Mouse (Mus musculus): ENCODE data around the gene Hoxc6. TPM values are rescaled to one million over a fixed set of nuclear protein-coding genes. Genes with fewer than 3 reads are reported as not detected.
A peak's percentile ranks its signal among the peaks of the same experiment; 100 is the strongest.

Gene Hoxc6
- polyA plus RNA-seq, 1 experiment from 2014 or later = 10.9 TPM

DNA sequence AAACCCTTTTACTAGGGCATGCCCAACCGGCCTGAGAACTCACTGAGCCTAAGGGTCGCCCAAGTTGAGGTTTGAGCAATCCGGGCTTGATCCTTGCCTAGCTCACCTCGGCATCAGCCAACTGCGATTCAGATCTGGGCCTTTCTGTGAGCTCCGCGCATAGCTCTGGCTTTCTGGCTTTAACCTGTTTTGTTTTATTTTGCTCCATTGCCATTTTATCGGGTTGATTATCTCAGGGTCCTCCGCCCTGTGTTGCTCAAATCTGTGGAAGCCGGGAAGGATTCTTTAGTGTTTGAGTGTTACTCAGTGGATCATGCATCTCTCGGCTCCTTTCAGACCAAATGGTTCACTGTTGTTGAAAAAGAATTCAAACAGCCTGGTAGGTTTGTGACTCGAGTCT is 60.7 kb downstream of the Hoxc6 start:
- Histone ChIP-seq H3K4me3 (ENCODE audit: low read depth, low read length) (no peak overlapping the region; the same call in 1 of the 2 replicates), H3K27me3 (ENCODE audit: control insufficient read depth, insufficient read depth, low read length) (peaks cover 47% of the 10 kb centered on the region), H3K9me3 (ENCODE audit: control insufficient read depth, low read length) (no peaks in the 10 kb centered on the region), H3K4me1 (ENCODE audit: control insufficient read depth, insufficient read depth, low read length) (peaks cover 25% of the 10 kb centered on the region), H3K4me2 (ENCODE audit: low read depth, severe bottlenecking) (peak overlapping the region; percentile 8; the same call in 1 of the 2 replicates), H3K9ac (ENCODE audit: low read length) (peak overlapping the region; percentile 32), H3K36me3 (ENCODE audit: control insufficient read depth, insufficient read depth, low read length) (no peaks in the 10 kb centered on the region), H3K27ac (replicated peaks; ENCODE audit: low read depth, low read length) (no peak overlapping the region)
- DNase-seq (ENCODE audit: low spot score) (peak; percentile 63), ATAC-seq (ENCODE audit: insufficient number of reproducible peaks, low FRiP score, low TSS enrichment, low read depth) (no peak)
- WGBS = 2% methylated on average over 12 of the region's 12 CpGs

DNA sequence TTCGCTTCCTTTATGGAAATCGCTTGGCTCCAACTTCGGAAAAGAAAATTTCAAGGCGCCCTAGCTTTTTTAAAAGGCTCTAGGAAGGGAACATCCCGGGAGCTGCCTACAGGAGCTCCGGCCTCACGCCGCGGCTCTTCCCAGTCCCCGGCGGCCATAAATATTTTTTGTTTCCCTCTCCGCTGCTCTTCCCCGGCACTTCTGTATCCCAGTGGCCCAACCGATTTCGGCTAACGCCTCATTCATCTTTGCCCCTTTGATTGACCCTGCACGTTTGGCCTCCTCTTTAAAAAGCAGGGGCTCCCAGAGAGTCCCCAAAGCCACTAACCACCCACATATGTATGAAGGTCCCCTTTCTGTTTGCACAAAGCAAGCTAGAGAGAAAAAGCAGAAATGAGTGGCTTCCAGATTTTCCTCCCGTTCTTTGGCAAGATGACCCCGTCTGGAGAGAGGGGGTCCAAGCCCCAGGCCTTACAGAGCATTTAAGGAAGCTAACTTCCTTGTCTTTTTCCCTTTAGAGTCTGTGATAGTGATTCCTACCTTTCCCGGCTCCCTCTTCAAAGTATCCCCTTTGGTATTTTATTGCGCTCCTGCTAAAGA is 61.4 kb downstream of the Hoxc6 start:
- no peak for ATAC-seq (ENCODE audit: insufficient number of reproducible peaks, low FRiP score, low TSS enrichment, low read depth)
- peaks cover 49% of the 10 kb centered on the region for H3K27me3 ChIP-seq (ENCODE audit: control insufficient read depth, insufficient read depth, low read length)
- H3K4me1 ChIP-seq (ENCODE audit: control insufficient read depth, insufficient read depth, low read length) = peaks cover 25% of the 10 kb centered on the region
- peak; percentile 53 for DNase-seq (ENCODE audit: low spot score)
- 1% methylated on average over 21 of the region's 21 CpGs for WGBS
- H3K27ac ChIP-seq (replicated peaks; ENCODE audit: low read depth, low read length) = no peak overlapping the region
- H3K4me3 ChIP-seq (ENCODE audit: low read depth, low read length) = no peak overlapping the region
- peak overlapping the region; percentile 8; the same call in 1 of the 2 replicates for H3K4me2 ChIP-seq (ENCODE audit: low read depth, severe bottlenecking)
- H3K9ac ChIP-seq (ENCODE audit: low read length) = no peak overlapping the region
- H3K36me3 ChIP-seq (ENCODE audit: control insufficient read depth, insufficient read depth, low read length) = no peaks in the 10 kb centered on the region
- H3K9me3 ChIP-seq (ENCODE audit: control insufficient read depth, low read length) = no peaks in the 10 kb centered on the region

DNA sequence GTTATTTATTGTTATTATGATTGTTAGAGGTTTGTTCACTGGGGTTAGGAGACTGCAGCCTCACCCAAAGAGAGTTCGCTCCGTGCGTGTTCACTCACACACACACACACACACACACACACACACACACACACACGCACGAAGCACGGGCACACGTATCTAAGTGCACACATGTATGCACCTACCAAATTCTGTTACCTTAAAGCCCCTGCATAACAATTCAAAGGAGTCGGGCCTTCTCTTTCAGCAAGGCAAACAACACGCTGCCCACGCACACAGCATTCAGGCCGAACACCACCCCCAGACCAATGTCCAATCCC is 61.9 kb downstream of the Hoxc6 start:
- 3% methylated on average over 11 of the region's 11 CpGs for WGBS
- peaks cover 25% of the 10 kb centered on the region for H3K4me1 ChIP-seq (ENCODE audit: control insufficient read depth, insufficient read depth, low read length)
- H3K4me3 ChIP-seq (ENCODE audit: low read depth, low read length) = no peak overlapping the region
- peaks cover 47% of the 10 kb centered on the region for H3K27me3 ChIP-seq (ENCODE audit: control insufficient read depth, insufficient read depth, low read length)
- no peaks in the 10 kb centered on the region for H3K36me3 ChIP-seq (ENCODE audit: control insufficient read depth, insufficient read depth, low read length)
- H3K9ac ChIP-seq (ENCODE audit: low read length) = no peak overlapping the region
- H3K4me2 ChIP-seq (ENCODE audit: low read depth, severe bottlenecking) = peak overlapping the region; percentile 40
- no peaks in the 10 kb centered on the region for H3K9me3 ChIP-seq (ENCODE audit: control insufficient read depth, low read length)
- DNase-seq (ENCODE audit: low spot score) (no peak), ATAC-seq (ENCODE audit: insufficient number of reproducible peaks, low FRiP score, low TSS enrichment, low read depth) (0 out of 2 replicates have a peak, but pooled peaks have one; percentile 19)
- no peak overlapping the region; the same call in 1 of the 2 replicates for H3K27ac ChIP-seq (replicated peaks; ENCODE audit: low read depth, low read length)

DNA sequence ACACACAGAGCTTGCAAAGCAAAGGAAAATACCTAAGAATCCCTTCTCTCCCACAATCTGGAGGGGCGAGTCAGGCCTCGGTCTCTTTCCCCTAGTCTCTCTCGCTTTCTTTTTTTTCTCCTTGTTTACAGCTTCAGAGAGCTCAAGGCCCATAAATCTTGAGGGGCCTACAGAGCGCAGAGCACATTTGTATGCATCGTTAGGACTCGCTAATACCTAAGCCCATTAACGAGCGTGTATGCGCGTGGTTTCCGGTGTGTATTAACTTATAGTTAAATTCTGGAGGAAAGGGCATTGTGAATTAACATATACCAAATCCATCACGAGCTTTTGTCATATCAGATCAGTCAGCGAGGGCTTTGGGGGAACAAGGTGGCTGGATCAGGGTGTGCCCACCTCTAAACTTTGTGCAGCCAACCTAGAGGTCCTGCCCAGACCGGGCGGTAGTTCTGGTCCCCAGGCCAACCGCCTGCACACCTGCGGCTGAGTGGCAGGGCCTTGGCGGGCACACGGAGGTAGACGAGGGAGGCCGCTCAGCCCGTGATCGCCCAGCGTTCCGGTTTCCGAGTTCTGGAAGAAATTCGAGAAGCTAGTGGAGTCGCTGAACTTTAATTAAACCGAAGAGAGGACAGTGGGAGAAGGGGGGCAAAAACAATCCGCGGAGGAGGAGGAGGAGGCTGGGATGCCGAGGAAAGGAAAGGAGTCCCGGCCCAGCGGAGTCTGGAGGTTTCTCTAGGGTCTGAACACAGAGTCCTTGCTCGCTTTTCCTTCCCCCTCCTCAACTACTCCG is 62.5 kb downstream of the Hoxc6 start:
- H3K27ac ChIP-seq (replicated peaks; ENCODE audit: low read depth, low read length) = peak overlapping the region; percentile 38; the same call in 1 of the 2 replicates
- H3K4me1 ChIP-seq (ENCODE audit: control insufficient read depth, insufficient read depth, low read length) = peaks cover 25% of the 10 kb centered on the region
- WGBS = under 1% methylated on average over 36 of the region's 36 CpGs
- no peaks in the 10 kb centered on the region for H3K9me3 ChIP-seq (ENCODE audit: control insufficient read depth, low read length)
- peaks cover 45% of the 10 kb centered on the region for H3K27me3 ChIP-seq (ENCODE audit: control insufficient read depth, insufficient read depth, low read length)
- DNase-seq (ENCODE audit: low spot score) (peak; percentile 73), ATAC-seq (ENCODE audit: insufficient number of reproducible peaks, low FRiP score, low TSS enrichment, low read depth) (peak; percentile 55; the same call in 1 of the 2 replicates)
- no peaks in the 10 kb centered on the region for H3K36me3 ChIP-seq (ENCODE audit: control insufficient read depth, insufficient read depth, low read length)
- peak overlapping the region; percentile 40 for H3K4me2 ChIP-seq (ENCODE audit: low read depth, severe bottlenecking)
- H3K9ac ChIP-seq (ENCODE audit: low read length) = peak overlapping the region; percentile 34; the same call in 1 of the 2 replicates
- H3K4me3 ChIP-seq (ENCODE audit: low read depth, low read length) = peak overlapping the region; percentile 14

DNA sequence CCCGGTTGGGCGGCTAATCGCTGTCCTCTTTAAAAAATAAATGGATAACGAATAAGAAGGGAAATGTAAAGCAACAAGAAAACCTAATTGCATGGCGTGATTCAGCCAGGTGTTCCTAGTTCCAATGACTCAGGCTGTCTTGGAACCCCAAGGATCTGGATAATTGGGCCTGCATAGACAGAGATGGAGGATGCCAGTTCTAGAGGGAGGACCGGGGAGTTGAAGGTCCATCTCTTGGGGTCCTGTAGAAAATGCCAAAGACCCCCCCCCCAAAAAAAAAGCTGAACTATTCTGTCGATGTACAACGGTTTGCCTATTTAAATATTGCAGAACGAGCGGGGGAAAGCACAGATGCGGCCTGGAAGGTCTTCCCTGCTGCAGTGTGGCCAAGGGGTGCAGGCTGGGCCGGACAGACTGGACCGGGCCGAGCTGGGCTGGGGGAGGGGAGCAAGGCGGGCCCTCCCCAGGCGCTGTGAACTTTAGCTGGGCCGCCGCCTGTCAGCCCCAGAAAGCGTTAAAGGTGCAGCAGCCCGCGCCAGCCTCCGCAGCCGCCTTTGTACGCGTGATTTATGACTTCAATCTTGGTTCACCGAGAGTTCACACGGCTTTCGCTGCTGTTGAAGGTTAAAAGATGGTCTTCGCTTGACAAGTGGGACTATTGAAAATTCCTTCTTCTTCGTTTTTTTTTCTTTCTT is 63.2 kb downstream of the Hoxc6 start:
- WGBS = under 1% methylated on average over 30 of the region's 30 CpGs
- Histone ChIP-seq H3K4me3 (ENCODE audit: low read depth, low read length) (no peak overlapping the region), H3K4me2 (ENCODE audit: low read depth, severe bottlenecking) (peak overlapping the region; percentile 40), H3K27ac (replicated peaks; ENCODE audit: low read depth, low read length) (peak overlapping the region; percentile 38; the same call in 1 of the 2 replicates), H3K4me1 (ENCODE audit: control insufficient read depth, insufficient read depth, low read length) (peaks cover 25% of the 10 kb centered on the region), H3K9me3 (ENCODE audit: control insufficient read depth, low read length) (no peaks in the 10 kb centered on the region), H3K9ac (ENCODE audit: low read length) (no peak overlapping the region), H3K27me3 (ENCODE audit: control insufficient read depth, insufficient read depth, low read length) (peaks cover 46% of the 10 kb centered on the region), H3K36me3 (ENCODE audit: control insufficient read depth, insufficient read depth, low read length) (no peaks in the 10 kb centered on the region)
- ATAC-seq (ENCODE audit: insufficient number of reproducible peaks, low FRiP score, low TSS enrichment, low read depth) (peak; percentile 65; the same call in 1 of the 2 replicates), DNase-seq (ENCODE audit: low spot score) (peak; percentile 84)

MicroRNAs encoded within 50 kb of the gene (microRNA counts, 519-probe panel; counts per million panel counts)
- microRNA mmu-miR-615-3p (2,860 counts per million, percentile 32 among the panel's probes with 10 or more counts), microRNA mmu-miR-615-5p (not detected)

Small RNA genes within 50 kb of the gene (microRNA-seq; reads per million reads assigned to microRNA genes)
- 1,875 reads per million, percentile 80 among the genes with 10 or more reads in this experiment for gene Mir196a-2
- gene Mir615 = 4,528 reads per million, percentile 88 among the genes with 10 or more reads in this experiment

Other genes with a start within 250 kb of the Hoxc6 start
- 2.3 and 2.4 TPM in 2 replicates for gene Hoxc13, start 77.2 kb upstream of the Hoxc6 start, polyA plus RNA-seq (2014; fragmentation: Nextera tagmentation; extraction: Ambion mirVana)
- 0.96 and 1.2 TPM in 2 replicates for gene Hoxc12, start 61.5 kb upstream of the Hoxc6 start, polyA plus RNA-seq (2014; fragmentation: Nextera tagmentation; extraction: Ambion mirVana)
- 5.5 and 5.9 TPM in 2 replicates for gene Hoxc11, start 43.8 kb upstream of the Hoxc6 start, polyA plus RNA-seq (2014; fragmentation: Nextera tagmentation; extraction: Ambion mirVana)
- gene Hoxc10, start 31.5 kb upstream of the Hoxc6 start, polyA plus RNA-seq (2014; fragmentation: Nextera tagmentation; extraction: Ambion mirVana) = 43.9 and 56.2 TPM in 2 replicates
- gene Hoxc5, start 30.8 kb upstream of the Hoxc6 start, polyA plus RNA-seq (2014; fragmentation: Nextera tagmentation; extraction: Ambion mirVana) = 8.3 and 9.1 TPM in 2 replicates
- 4.4 and 6.1 TPM in 2 replicates for gene Hoxc9, start 21.8 kb upstream of the Hoxc6 start, polyA plus RNA-seq (2014; fragmentation: Nextera tagmentation; extraction: Ambion mirVana)
- 4.6 and 4.8 TPM in 2 replicates for gene Hoxc8, start 7.7 kb upstream of the Hoxc6 start, polyA plus RNA-seq (2014; fragmentation: Nextera tagmentation; extraction: Ambion mirVana)
- gene Hoxc4, start 20.7 kb downstream of the Hoxc6 start, polyA plus RNA-seq (2014; fragmentation: Nextera tagmentation; extraction: Ambion mirVana) = 5.1 and 6.4 TPM in 2 replicates
- gene Smug1, start 168.8 kb downstream of the Hoxc6 start, polyA plus RNA-seq (2014; fragmentation: Nextera tagmentation; extraction: Ambion mirVana) = 14.4 and 14.7 TPM in 2 replicates
- 210 and 225 TPM in 2 replicates for gene Cbx5, start 241.6 kb downstream of the Hoxc6 start, polyA plus RNA-seq (2014; fragmentation: Nextera tagmentation; extraction: Ambion mirVana)
- gene Hnrnpa1, start 242.2 kb downstream of the Hoxc6 start, polyA plus RNA-seq (2014; fragmentation: Nextera tagmentation; extraction: Ambion mirVana) = 1,585 and 1,592 TPM in 2 replicates

All from limb, embryonic 11.5 days (tissue).